Mouse (Mus musculus) cortical plate, adult 2 months (tissue): Measurements from ENCODE around the gene Pnkd. TPM values are rescaled to one million over a fixed set of nuclear protein-coding genes. Genes with fewer than 3 reads are reported as not detected.

ENCODE experiments used
- H3K27ac ChIP-seq: fragments of 200-500 bp; 2 replicates; pipeline ENCODE4 v1.5.1; 2012; ENCODE audit warnings: low read length, control low read depth, inconsistent platforms; ENCODE audit not compliant: insufficient read depth
- H3K4me1 ChIP-seq: fragments of 200-500 bp; 2 replicates; pipeline ENCODE4 v1.6.1; 2011; ENCODE audit warnings: low read length; ENCODE audit not compliant: control insufficient read depth, insufficient read depth
- H3K4me3 ChIP-seq: fragments of 200-500 bp; 2 replicates; pipeline ENCODE4 v1.5.1; 2011; ENCODE audit warnings: mild to moderate bottlenecking, low read length, control low read depth; ENCODE audit not compliant: insufficient read depth
- CTCF ChIP-seq: fragments of 200-500 bp; IDR thresholded peaks from 2 replicates; pipeline ENCODE4 v1.5.1; 2011; ENCODE audit warnings: mild to moderate bottlenecking, control low read depth, low read length; ENCODE audit not compliant: insufficient read depth; ENCODE audit errors: extremely low read depth
- POLR2A ChIP-seq: fragments of 200-500 bp; IDR thresholded peaks from 2 replicates; pipeline ENCODE4 v1.6.1; 2011; ENCODE audit warnings: mild to moderate bottlenecking, low read length, control low read depth; ENCODE audit not compliant: insufficient read depth; ENCODE audit errors: extremely low read depth
- polyA plus RNA-seq: library from polyadenylated mRNA; depleted of rRNA; stranded (reverse); fragments of >200 nt; gene quantifications from 2 replicates; pipeline ENCODE4 v1.2.3, GENCODE M21; 2012; rRNA removed

Gene Pnkd
- polyA plus RNA-seq, 1 experiment = 138 TPM

DNA sequence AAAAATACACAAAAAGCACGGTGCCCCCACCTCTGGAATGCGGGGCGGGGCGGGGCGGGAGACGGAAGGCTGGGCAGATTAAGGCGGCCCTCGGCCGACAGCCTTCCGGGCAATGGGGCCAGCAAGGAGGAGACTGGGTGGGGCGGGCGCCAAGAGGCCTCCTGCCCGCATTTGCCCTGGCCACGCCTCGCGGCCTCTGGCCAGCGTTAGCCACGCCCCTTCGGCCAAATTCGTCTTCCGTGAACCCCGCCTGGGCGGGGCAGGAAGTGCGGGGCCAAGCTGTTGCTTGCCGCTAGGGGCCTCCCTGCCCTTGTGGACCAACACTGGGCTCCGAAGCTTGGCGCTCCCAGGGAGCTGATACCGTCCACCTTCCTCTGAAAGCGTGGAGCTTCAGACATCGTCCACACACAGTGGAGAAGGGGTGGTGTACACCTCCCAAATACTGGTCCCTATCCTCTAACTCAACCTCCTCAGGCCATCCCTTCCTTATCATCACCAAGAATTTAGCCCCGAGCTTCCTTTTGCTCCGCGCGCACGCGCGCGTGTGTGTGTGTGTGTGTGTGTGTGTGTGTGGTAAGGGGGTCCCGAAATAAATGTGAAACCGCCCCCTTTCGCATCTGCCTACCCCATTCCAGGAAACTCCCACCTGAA lies 112.7 kb downstream of the Pnkd start:
- TF ChIP-seq CTCF = peak; percentile 44
- peak; percentile 58; the same call in 1 of the 2 replicates for TF ChIP-seq POLR2A
- Histone ChIP-seq H3K4me3 (peak overlapping the region; percentile 18), H3K27ac (peak overlapping the region; percentile 2; the same call in 1 of the 2 replicates), H3K4me1 (0 out of 2 replicates have a peak, but pooled peaks cover 2% of the 10 kb centered on the region)

GRCm38 (mm10) chr1:74397919-74398451 lies 113.3 kb downstream of the Pnkd start:
- H3K27ac ChIP-seq = peak overlapping the region; percentile 2; the same call in 1 of the 2 replicates
- TF ChIP-seq POLR2A = no peak
- peak; percentile 42 for TF ChIP-seq CTCF
- H3K4me3 ChIP-seq = peak overlapping the region; percentile 18
- 0 out of 2 replicates have a peak, but pooled peaks cover 2% of the 10 kb centered on the region for H3K4me1 ChIP-seq

GRCm38 (mm10) chr1:74400531-74400930 lies 115.8 kb downstream of the Pnkd start:
- no peak overlapping the region for H3K27ac ChIP-seq
- 0 out of 2 replicates have a peak, but pooled peaks cover 2% of the 10 kb centered on the region for H3K4me1 ChIP-seq

DNA sequence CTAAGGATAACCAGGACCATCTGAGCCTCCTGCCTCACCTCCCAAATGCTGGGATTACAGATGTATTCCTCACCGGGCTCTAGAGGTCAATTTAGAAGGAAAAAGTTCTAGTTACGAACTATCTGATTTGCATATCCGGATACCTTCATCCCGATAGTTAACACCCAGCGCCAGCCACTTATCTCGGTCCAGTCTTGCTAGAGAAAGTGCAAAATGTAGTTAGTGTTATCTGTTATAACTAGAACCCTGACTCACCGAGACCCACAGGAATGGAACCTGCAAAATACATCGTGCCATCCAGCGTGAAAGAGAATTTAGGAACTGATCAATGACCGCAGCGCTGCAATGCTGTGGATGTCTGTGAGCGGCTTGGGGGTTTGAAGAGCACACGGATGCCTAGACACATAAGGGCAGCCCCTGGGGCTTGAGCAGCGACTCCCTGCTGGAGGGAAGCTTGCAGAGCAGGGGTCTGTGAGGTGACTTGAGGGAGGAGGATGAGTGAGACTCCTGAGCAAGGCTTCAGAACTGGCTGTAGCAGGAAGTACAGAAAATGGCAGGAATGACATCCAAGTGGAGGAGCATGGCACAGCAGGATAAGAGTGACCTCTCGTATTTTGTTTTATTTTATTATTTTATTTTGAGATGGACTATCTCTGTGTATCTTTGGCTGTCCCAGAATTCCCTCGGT lies 116.4 kb downstream of the Pnkd start:
- TF ChIP-seq POLR2A (no peak), CTCF (no peak)
- Histone ChIP-seq H3K4me3 (no peak overlapping the region), H3K27ac (no peak overlapping the region), H3K4me1 (0 out of 2 replicates have a peak, but pooled peaks cover 2% of the 10 kb centered on the region)

More at GRCm38 (mm10) chr1:74400531-74400930, 115.8 kb downstream of the Pnkd start:
- no peak for TF ChIP-seq POLR2A
- no peak for TF ChIP-seq CTCF
- H3K4me3 ChIP-seq = no peak overlapping the region

Other genes starting within 250 kb of the Pnkd start
- 19.3 and 23.0 TPM in 2 replicates for gene Tns1, start 160.5 kb upstream of the Pnkd start, polyA plus RNA-seq
- gene Rufy4, start 159.4 kb upstream of the Pnkd start, polyA plus RNA-seq = not detected in 2 replicates
- gene Cxcr2, start 130.9 kb upstream of the Pnkd start, polyA plus RNA-seq = not detected in 2 replicates
- gene Cxcr1, start 90.3 kb upstream of the Pnkd start, polyA plus RNA-seq = not detected in 2 replicates
- gene Arpc2, start 48.8 kb upstream of the Pnkd start, polyA plus RNA-seq = 232 and 248 TPM in 2 replicates
- not detected in 2 replicates for gene Gpbar1, start 6.4 kb upstream of the Pnkd start, polyA plus RNA-seq
- 172 and 173 TPM in 2 replicates for gene Aamp, start 192 bp upstream of the Pnkd start, polyA plus RNA-seq
- gene Tmbim1, start 20.7 kb downstream of the Pnkd start, polyA plus RNA-seq = 35.5 and 46.0 TPM in 2 replicates
- gene Catip, start 77.2 kb downstream of the Pnkd start, polyA plus RNA-seq = 4.6 and 5.1 TPM in 2 replicates
- 7.6 and 8.9 TPM in 2 replicates for gene Slc11a1, start 90.3 kb downstream of the Pnkd start, polyA plus RNA-seq
- 25.4 and 26.8 TPM in 2 replicates for gene Ctdsp1, start 106.6 kb downstream of the Pnkd start, polyA plus RNA-seq
- gene Vil1, start 124.4 kb downstream of the Pnkd start, polyA plus RNA-seq = 0.56 and 0.66 TPM in 2 replicates
- 25.0 and 26.5 TPM in 2 replicates for gene Cnot9, start 221.1 kb downstream of the Pnkd start, polyA plus RNA-seq